ENCODE assay signal across 8 mouse cellular contexts in the genomic region with DNA sequence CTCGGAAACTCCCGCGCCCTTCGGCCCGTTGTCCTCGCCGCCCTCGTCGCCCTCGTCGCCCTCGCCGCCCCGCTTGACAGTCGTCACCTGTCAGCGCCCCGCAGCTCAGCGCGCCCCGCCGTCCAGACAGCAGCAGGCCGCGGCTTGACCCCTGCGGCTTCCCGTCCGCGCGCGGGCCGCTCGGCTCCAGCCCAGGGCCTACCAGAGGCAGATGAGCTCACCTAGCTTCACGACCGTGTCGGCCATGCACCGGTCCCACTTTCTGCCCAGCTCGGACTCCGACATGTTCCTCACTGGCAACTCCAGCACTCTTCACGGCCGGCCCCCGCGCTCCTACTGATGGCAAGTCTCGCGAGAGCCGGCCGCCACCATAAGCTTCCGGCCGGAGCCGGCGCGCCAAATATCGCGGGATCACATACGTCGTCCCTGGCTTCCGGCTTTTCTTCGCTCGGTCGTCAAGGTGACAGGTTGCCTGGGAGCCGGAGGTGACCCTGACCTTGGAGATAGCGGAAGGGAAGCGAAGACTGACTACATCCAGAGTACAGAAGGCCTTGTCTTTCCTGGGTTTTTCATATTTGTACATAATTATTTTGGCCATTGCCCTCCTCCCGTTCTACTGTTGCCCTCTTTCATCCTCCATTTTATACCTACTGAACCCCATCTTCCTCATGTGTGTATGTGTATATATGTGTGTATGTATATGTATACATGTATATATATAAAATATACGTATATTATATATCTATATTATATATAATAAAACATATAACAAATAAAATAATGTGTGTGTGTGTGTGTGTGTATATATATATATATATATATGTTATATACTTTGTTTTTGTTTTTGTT. TPM values are rescaled to one million over a fixed set of nuclear protein-coding genes. Genes with fewer than 3 reads are reported as not detected.
DNase-seq lines count a peak whose midpoint lies in the region; ATAC-seq lines count a peak whose summit lies in the region.

TSS of gene Minos1 (minus strand) at position 413 of the 849 bp plus-strand sequence.

- intact Hi-C loops in left cerebral cortex, postnatal 14 days (cut with DNase I) = loop anchor here (5.0 kb wide), 1 partner anchor 46 kb away; no protein-coding TSS in a partner anchor

- peak; percentile 97 for DNase-seq in adrenal gland, adult 18-20 months (ENCODE audit: low spot score in 2 of 2)
- DNase-seq in embryo, embryonic 11 days = peak; percentile 100
- peak; percentile 97 for DNase-seq in gastrocnemius, postnatal 25 days
- peak; percentile 96 for DNase-seq in intestine, embryonic 14.5 days (ENCODE audit: low spot score)
- peak; percentile 99 for DNase-seq in left cerebral cortex, postnatal 14 days (ENCODE audit: low spot score in 2 of 2)
- DNase-seq in mesoderm, embryonic 11.5 days (ENCODE audit: low read depth, low spot score) = peak; percentile 98
- DNase-seq in right cerebral cortex, postnatal 36 days (ENCODE audit: low spot score in 2 of 2) = peak; percentile 97 to 98
- DNase-seq in yolk sac, embryonic 10.5 days (ENCODE audit: low spot score) = peak; percentile 96

- peak within 1 kb of the TSS; percentile 91 for H3K27ac ChIP-seq in intestine, embryonic 14.5 days (ENCODE audit: low read depth)

- WGBS in intestine, embryonic 14.5 days = under 1% methylated on average over 63 of the region's 63 CpGs

- peak within 1 kb of the TSS; percentile 83 for H3K4me2 ChIP-seq in intestine, embryonic 14.5 days (ENCODE audit: low read length)

- peak within 1 kb of the TSS; percentile 98 for H3K4me3 ChIP-seq in intestine, embryonic 14.5 days (ENCODE audit: low read depth, low read length)

- H3K9ac ChIP-seq in intestine, embryonic 14.5 days (ENCODE audit: low read length) = peak within 1 kb of the TSS; percentile 95

- H3K4me1 ChIP-seq in intestine, embryonic 14.5 days (replicated peaks; ENCODE audit: control insufficient read depth, insufficient read depth, low read length) = peaks cover 9% of the 10 kb centered on the region

- 0 out of 2 replicates have a peak, but pooled peaks cover 2% of the 10 kb centered on the region for H3K27me3 ChIP-seq in intestine, embryonic 14.5 days (replicated peaks; ENCODE audit: control insufficient read depth, insufficient read depth, low read length)

- peak; percentile 96 for ATAC-seq in intestine, embryonic 14.5 days (replicated peaks; ENCODE audit: low FRiP score, low TSS enrichment, low read depth)

- H3K36me3 ChIP-seq in intestine, embryonic 14.5 days (ENCODE audit: control insufficient read depth, insufficient read depth, low read length) = no peaks in the 10 kb centered on the region

- H3K9me3 ChIP-seq in intestine, embryonic 14.5 days (ENCODE audit: control insufficient read depth, low read length) = no peaks in the 10 kb centered on the region

RNA-seq across cellular contexts. Expression of gene Minos1, which starts in this region (rescaled TPM):
- 100 to 1,000 TPM; 380 to 443 TPM for total RNA-seq in adrenal gland, adult 18-20 months (2021)
- total RNA-seq in gastrocnemius, postnatal 25 days (2021) = 100 to 1,000 TPM; 423 to 444 TPM
- polyA plus RNA-seq in intestine, embryonic 14.5 days (2014; fragmentation: Nextera tagmentation; extraction: Ambion mirVana) = 530 and 580 TPM in 2 replicates
- 100 to 1,000 TPM; 208 to 210 TPM for total RNA-seq in left cerebral cortex, postnatal 14 days (2021)

Comparison
In these comparisons a context has a peak if more than half of its experiments do, and no peak if none do; other contexts are left out.
1. Peak in every context shown above with its lines: DNase-seq, ATAC-seq, H3K4me3 ChIP-seq and H3K27ac ChIP-seq.